Mouse (Mus musculus): ENCODE measurements around the gene Prss38. TPM values are rescaled to one million over a fixed set of nuclear protein-coding genes. Genes with fewer than 3 reads are reported as not detected.

Gene Prss38
- polyA plus RNA-seq, 1 experiment from 2014 or later = not detected

DNA sequence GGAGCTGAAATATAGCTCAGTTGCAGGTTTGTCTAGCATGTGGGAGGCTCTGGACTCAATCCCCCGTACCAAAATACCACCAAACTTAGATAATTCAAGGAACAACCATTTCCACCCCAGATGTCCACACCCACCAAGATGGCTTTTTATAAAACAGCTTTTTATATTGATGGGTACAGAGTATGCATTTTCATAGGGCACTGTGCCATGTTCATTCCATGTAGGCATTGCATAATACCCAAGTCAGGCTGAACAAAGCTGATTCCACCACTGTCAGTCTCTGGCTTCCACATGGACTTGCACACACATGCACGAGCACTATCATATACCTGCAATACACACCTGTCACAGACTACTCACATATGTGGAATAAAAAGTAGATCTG is 36.7 kb downstream of the Prss38 start:
- Histone ChIP-seq H3K4me3 (ENCODE audit: low read depth, low read length) (no peak overlapping the region), H3K36me3 (ENCODE audit: control insufficient read depth, insufficient read depth, low read length) (no peaks in the 10 kb centered on the region), H3K9ac (ENCODE audit: low read length) (no peak overlapping the region), H3K4me1 (ENCODE audit: control insufficient read depth, insufficient read depth, low read length) (no peaks in the 10 kb centered on the region), H3K9me3 (ENCODE audit: control insufficient read depth, low read length) (no peaks in the 10 kb centered on the region), H3K27ac (ENCODE audit: low read depth, low read length) (no peak overlapping the region), H3K4me2 (ENCODE audit: low read depth) (no peak overlapping the region), H3K27me3 (ENCODE audit: control insufficient read depth, insufficient read depth, low read length) (no peaks in the 10 kb centered on the region)
- ATAC-seq (ENCODE audit: insufficient read depth, low FRiP score, low TSS enrichment) (no peak), DNase-seq (ENCODE audit: low spot score) (no peak)
- 88% methylated on average over 2 of the region's 2 CpGs for WGBS

DNA sequence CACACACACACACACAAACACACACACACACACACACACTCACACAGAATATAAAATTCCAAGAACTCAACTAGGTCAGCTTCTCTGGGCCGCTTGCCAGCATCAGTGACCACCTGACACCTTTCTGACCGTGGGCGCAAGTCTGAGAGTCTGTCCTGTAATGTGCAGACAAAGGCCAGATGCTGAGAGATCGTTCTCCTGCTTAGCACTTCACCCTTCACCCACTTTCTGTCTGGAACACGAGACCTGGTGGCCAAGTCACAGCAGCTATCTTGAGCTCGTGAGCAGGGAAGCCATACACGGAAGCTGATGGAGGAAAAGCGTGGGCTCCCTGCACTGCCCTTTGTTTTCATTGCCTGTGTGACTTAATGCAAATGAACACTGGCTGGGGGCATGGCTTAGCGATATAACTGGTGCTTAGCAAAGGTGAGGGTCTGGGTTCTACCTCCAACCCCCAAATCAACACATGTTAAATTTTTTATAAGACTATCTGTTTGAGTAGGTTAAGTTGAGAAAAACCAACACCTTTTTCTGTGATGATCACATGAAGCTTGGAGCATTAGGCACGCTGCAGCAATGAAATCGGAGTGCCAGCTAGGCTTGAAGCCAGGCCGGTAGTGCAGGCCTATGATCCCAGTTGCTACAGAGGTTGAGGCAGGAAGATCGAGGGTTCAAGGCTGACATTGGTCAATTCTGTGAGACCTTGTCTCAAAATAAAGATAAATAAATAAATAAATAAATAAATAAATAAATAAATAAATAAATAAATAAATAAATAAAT is 37.3 kb downstream of the Prss38 start:
- no peak overlapping the region for H3K9ac ChIP-seq (ENCODE audit: low read length)
- H3K4me3 ChIP-seq (ENCODE audit: low read depth, low read length) = no peak overlapping the region
- no peaks in the 10 kb centered on the region for H3K4me1 ChIP-seq (ENCODE audit: control insufficient read depth, insufficient read depth, low read length)
- ATAC-seq (ENCODE audit: insufficient read depth, low FRiP score, low TSS enrichment) = no peak
- no peaks in the 10 kb centered on the region for H3K27me3 ChIP-seq (ENCODE audit: control insufficient read depth, insufficient read depth, low read length)
- H3K4me2 ChIP-seq (ENCODE audit: low read depth) = no peak overlapping the region
- no peaks in the 10 kb centered on the region for H3K36me3 ChIP-seq (ENCODE audit: control insufficient read depth, insufficient read depth, low read length)
- H3K9me3 ChIP-seq (ENCODE audit: control insufficient read depth, low read length) = no peaks in the 10 kb centered on the region
- H3K27ac ChIP-seq (ENCODE audit: low read depth, low read length) = no peak overlapping the region
- DNase-seq (ENCODE audit: low spot score) = no peak
- WGBS = 72% methylated on average over 13 of the region's 13 CpGs

DNA sequence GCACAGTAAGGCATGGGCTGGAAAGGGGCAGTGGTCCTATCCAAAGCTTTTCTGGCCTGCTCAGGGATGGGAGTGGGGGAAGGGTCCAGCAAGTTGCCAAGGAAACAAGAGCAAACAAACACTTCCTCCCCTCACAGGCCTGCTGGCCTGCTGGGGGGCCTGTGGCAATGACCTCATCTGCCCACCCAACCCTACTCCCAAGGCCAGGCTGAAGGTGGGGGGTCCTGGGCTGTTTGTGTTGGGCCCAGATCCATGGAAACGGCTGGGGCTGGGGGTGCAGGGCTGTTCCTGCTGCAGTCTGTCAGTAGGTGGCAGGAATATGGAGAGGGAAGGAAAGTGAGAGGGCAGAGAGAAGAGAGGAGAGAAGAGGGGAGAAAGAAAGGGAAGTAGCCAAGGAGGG is 39.1 kb downstream of the Prss38 start:
- Histone ChIP-seq H3K4me1 (ENCODE audit: control insufficient read depth, insufficient read depth, low read length) (no peaks in the 10 kb centered on the region), H3K9ac (ENCODE audit: low read length) (no peak overlapping the region), H3K9me3 (ENCODE audit: control insufficient read depth, low read length) (no peaks in the 10 kb centered on the region), H3K27ac (ENCODE audit: low read depth, low read length) (no peak overlapping the region), H3K4me2 (ENCODE audit: low read depth) (no peak overlapping the region), H3K27me3 (ENCODE audit: control insufficient read depth, insufficient read depth, low read length) (no peaks in the 10 kb centered on the region), H3K4me3 (ENCODE audit: low read depth, low read length) (no peak overlapping the region), H3K36me3 (ENCODE audit: control insufficient read depth, insufficient read depth, low read length) (no peaks in the 10 kb centered on the region)
- ATAC-seq (ENCODE audit: insufficient read depth, low FRiP score, low TSS enrichment) (no peak), DNase-seq (ENCODE audit: low spot score) (peak; percentile 46)
- 0% methylated on average over 1 of the region's 1 CpGs for WGBS

DNA sequence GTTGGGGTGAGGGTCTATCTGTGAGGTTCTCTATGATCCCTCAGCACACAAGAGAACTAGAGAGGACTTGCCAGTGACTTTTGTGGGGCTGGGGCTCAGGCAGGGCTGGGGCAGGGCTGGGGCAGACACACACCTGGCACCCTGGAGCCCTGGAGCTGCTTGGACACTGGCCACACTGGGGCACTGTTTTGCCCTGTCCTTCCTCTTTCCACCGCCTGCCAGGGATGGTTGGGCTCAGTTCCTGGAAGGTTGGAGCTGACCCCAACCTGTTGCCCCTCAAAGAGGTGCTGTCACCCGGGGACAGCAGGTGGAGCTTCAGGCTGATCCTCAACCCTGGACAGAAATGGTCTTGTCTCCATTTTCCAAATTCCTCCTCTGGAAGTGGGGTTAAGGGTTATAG is 39.5 kb downstream of the Prss38 start:
- no peak overlapping the region for H3K4me2 ChIP-seq (ENCODE audit: low read depth)
- H3K9ac ChIP-seq (ENCODE audit: low read length) = no peak overlapping the region
- no peak for DNase-seq (ENCODE audit: low spot score)
- H3K36me3 ChIP-seq (ENCODE audit: control insufficient read depth, insufficient read depth, low read length) = no peaks in the 10 kb centered on the region
- no peaks in the 10 kb centered on the region for H3K27me3 ChIP-seq (ENCODE audit: control insufficient read depth, insufficient read depth, low read length)
- no peaks in the 10 kb centered on the region for H3K9me3 ChIP-seq (ENCODE audit: control insufficient read depth, low read length)
- no peak overlapping the region for H3K4me3 ChIP-seq (ENCODE audit: low read depth, low read length)
- no peaks in the 10 kb centered on the region for H3K4me1 ChIP-seq (ENCODE audit: control insufficient read depth, insufficient read depth, low read length)
- ATAC-seq (ENCODE audit: insufficient read depth, low FRiP score, low TSS enrichment) = no peak
- no peak overlapping the region for H3K27ac ChIP-seq (ENCODE audit: low read depth, low read length)
- WGBS = 44% methylated on average over 2 of the region's 2 CpGs

DNA sequence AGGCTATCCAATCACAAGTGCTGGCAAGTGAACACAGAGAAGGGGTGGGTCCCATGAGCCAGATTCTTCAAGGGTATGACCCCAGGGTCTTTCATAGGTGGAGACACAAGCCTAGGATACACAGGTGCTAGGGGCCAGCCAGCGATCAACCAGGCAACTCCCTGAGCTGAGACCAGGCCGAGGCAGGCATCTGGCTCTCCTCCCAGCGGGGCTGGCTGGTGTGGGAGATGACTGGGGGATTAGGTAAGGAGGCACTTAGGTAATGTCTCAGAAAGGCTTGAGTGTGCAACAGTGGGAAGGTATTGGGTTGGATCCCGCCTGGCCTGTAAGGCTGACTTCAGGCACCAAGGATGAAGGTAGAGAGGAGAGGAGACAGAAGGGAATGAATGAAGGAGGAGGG is 40.3 kb downstream of the Prss38 start:
- ATAC-seq (ENCODE audit: insufficient read depth, low FRiP score, low TSS enrichment) (no peak), DNase-seq (ENCODE audit: low spot score) (no peak)
- H3K9ac ChIP-seq (ENCODE audit: low read length) = no peak overlapping the region
- WGBS = 80% methylated on average over 4 of the region's 4 CpGs
- H3K4me2 ChIP-seq (ENCODE audit: low read depth) = no peak overlapping the region
- H3K36me3 ChIP-seq (ENCODE audit: control insufficient read depth, insufficient read depth, low read length) = no peaks in the 10 kb centered on the region
- no peaks in the 10 kb centered on the region for H3K4me1 ChIP-seq (ENCODE audit: control insufficient read depth, insufficient read depth, low read length)
- H3K9me3 ChIP-seq (ENCODE audit: control insufficient read depth, low read length) = no peaks in the 10 kb centered on the region
- no peak overlapping the region for H3K4me3 ChIP-seq (ENCODE audit: low read depth, low read length)
- H3K27me3 ChIP-seq (ENCODE audit: control insufficient read depth, insufficient read depth, low read length) = no peaks in the 10 kb centered on the region
- no peak overlapping the region for H3K27ac ChIP-seq (ENCODE audit: low read depth, low read length)

DNA sequence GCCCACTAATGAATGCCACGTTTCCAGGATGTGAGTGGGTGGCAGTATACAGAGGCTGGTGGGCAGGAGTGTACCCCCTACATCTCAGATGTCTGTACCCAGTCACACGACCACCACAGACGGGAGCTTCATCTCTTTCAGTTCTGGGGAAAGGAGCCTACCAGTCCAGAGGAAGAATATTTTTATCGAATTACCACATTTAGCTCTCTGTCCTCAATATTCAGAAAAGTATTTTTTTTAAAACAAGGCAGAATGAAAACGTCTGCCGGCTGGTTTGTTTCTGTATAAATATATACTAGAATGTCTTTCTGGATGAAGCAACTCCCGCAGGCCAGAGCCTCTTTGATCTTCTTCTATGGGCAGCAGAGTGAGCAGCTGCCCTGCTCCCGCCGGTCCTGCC is 42.5 kb downstream of the Prss38 start:
- Histone ChIP-seq H3K4me2 (ENCODE audit: low read depth) (no peak overlapping the region), H3K27me3 (ENCODE audit: control insufficient read depth, insufficient read depth, low read length) (no peaks in the 10 kb centered on the region), H3K4me1 (ENCODE audit: control insufficient read depth, insufficient read depth, low read length) (no peaks in the 10 kb centered on the region), H3K9me3 (ENCODE audit: control insufficient read depth, low read length) (no peaks in the 10 kb centered on the region), H3K27ac (ENCODE audit: low read depth, low read length) (no peak overlapping the region), H3K36me3 (ENCODE audit: control insufficient read depth, insufficient read depth, low read length) (no peaks in the 10 kb centered on the region), H3K4me3 (ENCODE audit: low read depth, low read length) (no peak overlapping the region), H3K9ac (ENCODE audit: low read length) (no peak overlapping the region)
- ATAC-seq (ENCODE audit: insufficient read depth, low FRiP score, low TSS enrichment) (no peak), DNase-seq (ENCODE audit: low spot score) (no peak)
- WGBS = 59% methylated on average over 9 of the region's 9 CpGs

DNA sequence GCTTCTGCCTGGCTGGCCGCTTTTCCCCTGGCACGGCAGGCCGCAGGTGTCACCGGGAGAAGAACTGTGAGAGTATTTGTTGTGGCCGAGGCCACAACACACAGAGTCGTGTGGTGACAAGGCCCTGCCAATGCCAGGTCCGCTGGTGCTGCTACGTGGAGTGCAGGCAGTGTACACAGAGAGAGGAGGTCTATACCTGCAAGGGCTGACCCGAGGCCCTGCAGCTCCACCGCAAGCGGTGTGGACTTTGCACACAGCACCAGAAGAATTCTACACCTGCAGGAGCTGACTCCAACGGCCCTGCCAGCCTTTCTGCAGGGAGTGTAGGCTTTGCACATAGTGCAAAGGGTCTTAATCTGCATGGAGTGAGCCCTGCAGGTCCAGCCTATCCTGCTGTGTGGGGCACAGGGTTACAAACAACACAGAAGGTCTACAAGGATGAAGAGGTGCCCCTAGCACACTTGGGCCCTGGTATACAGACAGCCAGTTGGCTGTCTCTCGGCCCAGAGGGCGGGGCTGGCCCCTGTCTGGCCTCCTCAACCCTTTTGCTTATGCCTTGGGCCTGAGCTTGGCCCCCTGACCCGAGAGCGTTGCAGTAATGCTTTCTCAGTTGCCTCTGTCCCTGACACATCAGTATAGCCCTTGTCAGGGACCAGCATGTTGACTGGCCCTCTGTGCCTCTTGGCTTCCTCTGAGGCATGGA is 44.1 kb downstream of the Prss38 start:
- no peaks in the 10 kb centered on the region for H3K27me3 ChIP-seq (ENCODE audit: control insufficient read depth, insufficient read depth, low read length)
- H3K4me1 ChIP-seq (ENCODE audit: control insufficient read depth, insufficient read depth, low read length) = no peaks in the 10 kb centered on the region
- no peak overlapping the region for H3K4me2 ChIP-seq (ENCODE audit: low read depth)
- no peaks in the 10 kb centered on the region for H3K9me3 ChIP-seq (ENCODE audit: control insufficient read depth, low read length)
- 82% methylated on average over 16 of the region's 16 CpGs for WGBS
- H3K27ac ChIP-seq (ENCODE audit: low read depth, low read length) = no peak overlapping the region
- DNase-seq (ENCODE audit: low spot score) = no peak
- ATAC-seq (ENCODE audit: insufficient read depth, low FRiP score, low TSS enrichment) = no peak
- no peak overlapping the region for H3K4me3 ChIP-seq (ENCODE audit: low read depth, low read length)
- H3K9ac ChIP-seq (ENCODE audit: low read length) = no peak overlapping the region
- H3K36me3 ChIP-seq (ENCODE audit: control insufficient read depth, insufficient read depth, low read length) = no peaks in the 10 kb centered on the region

DNA sequence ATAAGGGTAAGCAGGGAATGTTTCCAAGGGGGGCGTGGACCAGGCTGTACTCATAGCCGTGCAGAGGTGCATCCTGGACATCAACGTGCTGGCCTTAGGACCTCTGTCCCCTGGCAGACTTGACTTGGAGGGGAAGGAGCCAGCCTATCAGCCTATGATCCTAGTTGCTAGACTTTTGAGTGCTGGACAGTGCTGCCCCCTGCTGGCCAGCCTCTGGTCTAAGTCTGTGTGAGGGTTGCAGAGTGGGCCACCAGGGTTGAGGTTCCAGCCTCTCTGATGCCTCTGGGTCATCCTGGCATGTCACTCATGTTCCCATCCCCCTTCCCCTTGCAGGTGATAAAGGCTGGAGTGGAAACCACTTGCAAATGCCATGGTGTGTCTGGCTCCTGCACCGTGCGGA is 44.9 kb downstream of the Prss38 start:
- ATAC-seq (ENCODE audit: insufficient read depth, low FRiP score, low TSS enrichment) = no peak
- Histone ChIP-seq H3K4me2 (ENCODE audit: low read depth) (no peak overlapping the region), H3K36me3 (ENCODE audit: control insufficient read depth, insufficient read depth, low read length) (no peaks in the 10 kb centered on the region), H3K4me3 (ENCODE audit: low read depth, low read length) (no peak overlapping the region), H3K9ac (ENCODE audit: low read length) (no peak overlapping the region), H3K4me1 (ENCODE audit: control insufficient read depth, insufficient read depth, low read length) (no peaks in the 10 kb centered on the region), H3K27me3 (ENCODE audit: control insufficient read depth, insufficient read depth, low read length) (no peaks in the 10 kb centered on the region), H3K9me3 (ENCODE audit: control insufficient read depth, low read length) (no peaks in the 10 kb centered on the region), H3K27ac (ENCODE audit: low read depth, low read length) (no peak overlapping the region)
- peak; percentile 81 for DNase-seq (ENCODE audit: low spot score)
- 42% methylated on average over 5 of the region's 5 CpGs for WGBS

DNA sequence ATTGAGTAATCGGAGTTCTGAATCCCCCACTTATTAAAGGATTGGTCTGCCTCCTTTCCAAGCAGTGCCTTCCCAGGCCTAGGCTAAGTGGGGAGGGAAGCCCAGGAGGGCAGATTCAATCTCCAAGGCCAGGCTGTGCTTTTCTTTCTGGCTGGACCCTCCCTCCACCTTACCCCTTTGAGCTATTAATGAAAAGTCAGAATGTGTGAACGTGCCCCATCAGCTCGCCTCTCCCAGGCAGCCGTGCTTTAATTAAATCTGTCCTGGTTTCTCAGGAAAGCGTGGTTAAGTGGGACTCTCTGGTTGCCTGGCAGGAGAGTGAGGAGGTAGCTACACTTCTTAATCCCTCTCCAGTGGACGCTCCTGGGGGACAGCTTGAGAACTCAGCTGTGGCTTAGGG is 45.8 kb downstream of the Prss38 start:
- Histone ChIP-seq H3K4me3 (ENCODE audit: low read depth, low read length) (no peak overlapping the region), H3K9ac (ENCODE audit: low read length) (no peak overlapping the region), H3K36me3 (ENCODE audit: control insufficient read depth, insufficient read depth, low read length) (no peaks in the 10 kb centered on the region), H3K27me3 (ENCODE audit: control insufficient read depth, insufficient read depth, low read length) (no peaks in the 10 kb centered on the region), H3K27ac (ENCODE audit: low read depth, low read length) (no peak overlapping the region), H3K4me2 (ENCODE audit: low read depth) (no peak overlapping the region), H3K9me3 (ENCODE audit: control insufficient read depth, low read length) (no peaks in the 10 kb centered on the region), H3K4me1 (ENCODE audit: control insufficient read depth, insufficient read depth, low read length) (no peaks in the 10 kb centered on the region)
- WGBS = 41% methylated on average over 6 of the region's 6 CpGs
- ATAC-seq (ENCODE audit: insufficient read depth, low FRiP score, low TSS enrichment) (no peak), DNase-seq (ENCODE audit: low spot score) (no peak)
